Mouse (Mus musculus) thymus, postnatal 36 days (tissue): ENCODE measurements around the gene Angptl2.

Source experiments
- DNase-seq, 2 experiments: peaks; one replicate each; pipeline ENCODE4 v3.0.0; 2022; ENCODE audit warnings: mixed read lengths in 2 of 2

Angptl2 gene

DNA sequence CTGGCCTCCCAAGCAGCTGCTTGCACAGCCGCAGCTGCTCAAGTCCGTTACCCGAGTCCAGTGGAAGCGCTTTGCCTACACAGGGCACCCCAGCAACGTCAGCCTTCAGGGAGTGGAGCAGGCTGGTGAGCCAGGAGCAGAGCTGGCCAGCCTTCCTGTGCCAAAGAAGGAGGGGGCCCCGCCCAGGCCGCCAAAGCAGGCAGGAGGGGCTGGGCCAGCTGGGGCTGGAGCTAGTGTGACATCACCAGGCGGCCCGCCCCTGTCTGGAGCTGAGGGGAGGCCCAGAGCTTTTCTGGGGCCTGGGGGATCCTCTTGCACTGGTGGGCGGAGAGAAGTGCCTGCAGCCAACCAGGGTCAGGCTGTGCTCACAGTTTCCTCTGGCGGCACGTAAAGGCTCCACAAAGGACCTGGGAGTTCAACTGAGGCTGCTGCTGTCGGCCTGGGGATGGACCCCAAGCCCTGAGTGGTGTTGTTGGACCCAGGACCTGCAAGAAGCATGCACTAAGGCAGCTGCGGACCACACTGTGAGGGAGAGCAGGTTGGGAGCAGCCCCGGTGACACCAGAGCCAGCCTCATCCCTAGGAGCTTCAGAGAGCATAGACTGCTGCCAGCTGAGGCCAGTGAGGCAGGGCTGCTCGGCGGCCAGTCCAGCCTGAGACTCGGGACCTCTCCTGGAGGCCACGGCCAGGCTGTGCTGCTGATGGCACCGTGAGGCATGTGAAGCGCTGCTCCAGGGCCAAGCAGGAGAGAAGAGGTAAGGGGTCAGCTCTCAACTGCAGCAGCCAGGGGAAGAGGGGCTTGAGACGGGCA, at the start of gene Angptl2:
Gene Angptl2 (plus strand): TSS at position 370 of the 810 bp plus-strand sequence.
- peak; percentile 89 to 96 for DNase-seq

DNA sequence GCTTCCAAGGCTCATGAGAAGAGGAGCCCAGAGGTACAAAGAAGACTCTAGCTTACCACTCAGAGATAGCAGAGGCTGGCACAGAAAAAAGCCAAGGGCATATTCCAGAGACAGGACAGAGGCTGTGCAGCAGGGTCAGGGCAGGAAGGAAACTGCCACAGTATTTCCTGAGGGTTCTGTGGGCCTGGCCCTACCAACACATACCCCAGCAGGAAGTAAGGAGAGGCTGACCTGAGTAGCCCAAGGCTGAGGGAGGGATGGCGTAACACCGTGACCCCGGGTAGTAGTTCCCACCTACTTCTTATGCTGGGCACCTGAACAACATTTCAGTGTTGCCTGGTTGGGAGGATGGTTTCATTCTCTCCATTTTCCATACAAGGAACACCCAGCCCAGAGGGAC, 48.8 kb upstream of the Angptl2 start:
- DNase-seq = no peak

DNA sequence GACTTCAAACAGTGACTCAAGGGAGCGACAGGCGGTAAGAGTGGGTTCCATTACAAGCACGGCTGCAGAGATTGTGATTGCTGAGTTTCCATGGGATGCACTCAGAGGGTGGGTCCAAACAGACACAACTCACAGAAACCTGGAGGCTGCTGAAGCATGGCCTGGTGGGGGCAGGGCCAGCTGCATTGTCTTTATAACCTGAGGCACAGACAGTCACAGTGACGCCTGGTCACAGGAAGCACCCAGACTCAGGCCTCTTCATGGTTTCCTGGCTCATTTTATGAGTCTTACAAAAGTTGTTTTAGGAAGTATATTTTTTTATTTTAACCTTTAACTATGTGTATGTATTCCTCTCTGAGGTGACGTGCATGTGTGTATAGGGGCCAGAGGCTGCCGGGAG, 46.4 kb upstream of the Angptl2 start:
- no peak for DNase-seq

DNA sequence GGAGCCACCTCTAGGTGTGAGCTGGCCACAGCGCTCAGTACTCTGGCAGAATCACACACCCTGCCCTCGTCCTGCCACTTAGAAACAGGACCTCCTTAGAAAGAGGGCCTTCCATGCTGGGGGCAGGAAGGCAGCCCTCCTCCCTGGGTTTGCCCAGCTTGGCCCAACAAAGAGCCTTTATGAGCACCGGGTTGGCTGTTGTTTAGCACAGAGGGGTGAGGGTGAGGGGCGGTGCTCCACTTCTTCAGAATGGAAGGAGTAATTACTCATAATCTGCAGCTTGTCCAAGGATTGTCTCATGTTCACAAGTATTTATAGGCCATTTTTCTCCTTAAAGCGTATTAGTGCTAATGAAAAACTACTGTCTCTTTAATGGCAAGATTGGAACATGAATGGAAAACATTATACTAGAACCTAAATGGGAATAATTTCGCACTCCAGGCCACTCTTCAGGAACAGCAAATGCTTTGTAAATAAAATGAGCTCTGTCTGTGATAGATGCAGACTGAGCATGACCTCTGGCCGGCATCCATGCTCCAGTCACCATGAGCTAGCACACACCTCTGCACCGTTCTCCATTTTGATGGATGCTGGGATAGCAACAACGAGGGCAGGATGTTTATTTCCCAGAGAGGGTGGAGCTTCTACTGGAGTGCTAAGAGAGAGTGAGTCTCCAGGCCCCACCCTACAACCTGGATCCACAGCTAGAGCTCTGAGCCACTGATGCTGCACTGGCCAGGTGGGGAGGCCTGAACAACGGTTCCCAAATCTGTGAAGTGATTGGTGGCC, 44.9 kb upstream of the Angptl2 start:
- no peak for DNase-seq

DNA sequence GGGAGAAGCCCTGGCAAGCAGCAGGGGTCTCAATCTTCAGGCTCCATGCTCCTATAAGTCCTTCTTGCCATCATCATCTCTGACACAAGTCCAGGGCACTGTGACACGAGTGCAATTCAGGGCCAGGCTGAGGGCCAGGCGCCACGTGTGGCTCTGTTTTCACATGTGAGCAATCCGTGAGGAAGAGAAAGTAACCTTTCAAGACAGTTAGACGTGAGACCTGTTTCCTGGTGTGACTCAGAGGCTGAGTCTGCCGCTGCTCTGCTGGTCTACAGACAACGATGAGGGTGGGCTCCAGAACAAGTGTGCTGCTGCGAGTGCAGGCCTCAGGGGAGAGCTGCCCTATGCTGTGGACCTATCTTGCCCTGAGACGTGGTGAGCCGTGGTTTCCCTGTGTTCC, 42.7 kb upstream of the Angptl2 start:
- DNase-seq = no peak

DNA sequence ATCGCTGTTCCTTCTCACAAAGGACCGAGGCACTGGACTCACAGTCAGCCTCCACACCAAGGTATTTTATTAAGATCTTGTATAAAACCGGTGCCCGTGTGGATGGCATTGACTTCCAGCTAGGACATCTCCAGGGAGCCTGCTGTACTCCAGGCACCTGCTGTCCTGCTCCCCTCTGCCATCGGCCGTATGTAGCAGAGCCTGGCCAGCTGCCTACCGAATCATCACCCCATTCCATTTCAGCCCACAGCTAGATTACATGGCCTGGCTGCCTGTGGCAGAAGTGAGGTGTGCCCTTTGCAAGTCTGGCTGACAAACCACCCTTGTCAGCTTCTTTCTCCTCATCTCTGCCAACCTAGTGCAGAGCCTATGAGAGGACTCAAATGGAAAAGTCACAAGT, 42.2 kb upstream of the Angptl2 start:
- no peak for DNase-seq

DNA sequence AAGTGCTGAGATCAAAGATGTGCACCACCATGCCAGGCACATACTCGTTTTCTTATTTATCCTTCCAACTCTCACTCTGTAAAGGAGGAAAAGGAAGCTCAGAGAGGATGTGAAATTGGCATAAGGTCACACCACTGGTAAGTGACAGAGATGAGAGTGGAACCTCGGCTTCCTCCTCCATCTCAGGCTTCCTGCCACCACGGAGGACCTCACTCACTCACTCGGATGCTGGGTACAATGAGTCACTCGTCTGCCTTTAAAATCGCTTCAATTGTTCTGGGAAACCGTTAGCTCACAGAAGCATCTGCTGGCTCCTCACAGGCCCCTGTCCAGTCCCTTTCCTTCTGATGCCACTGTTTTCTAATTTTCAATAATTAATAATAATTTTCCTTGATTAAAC, 39.4 kb upstream of the Angptl2 start:
- no peak for DNase-seq

DNA sequence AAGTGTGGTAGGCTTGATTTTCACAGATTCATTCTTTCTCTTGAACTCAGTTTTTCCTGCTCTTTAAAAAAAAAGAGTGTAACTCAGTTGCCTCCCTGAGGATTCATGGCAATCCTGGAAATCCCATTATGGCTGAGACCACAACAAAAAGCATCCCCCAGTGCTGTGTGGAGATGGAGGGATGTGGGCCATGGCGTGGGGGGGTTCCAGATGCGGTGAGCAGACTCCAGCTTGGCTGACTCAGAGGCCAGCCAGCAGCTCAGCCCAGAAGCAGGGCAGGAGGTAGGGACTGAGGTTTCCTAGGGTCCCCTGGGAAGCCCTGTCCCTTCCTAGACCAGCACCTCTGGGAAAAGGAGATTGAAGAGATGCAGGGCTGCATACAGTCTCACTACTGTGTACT, 38.9 kb upstream of the Angptl2 start:
- DNase-seq = no peak

DNA sequence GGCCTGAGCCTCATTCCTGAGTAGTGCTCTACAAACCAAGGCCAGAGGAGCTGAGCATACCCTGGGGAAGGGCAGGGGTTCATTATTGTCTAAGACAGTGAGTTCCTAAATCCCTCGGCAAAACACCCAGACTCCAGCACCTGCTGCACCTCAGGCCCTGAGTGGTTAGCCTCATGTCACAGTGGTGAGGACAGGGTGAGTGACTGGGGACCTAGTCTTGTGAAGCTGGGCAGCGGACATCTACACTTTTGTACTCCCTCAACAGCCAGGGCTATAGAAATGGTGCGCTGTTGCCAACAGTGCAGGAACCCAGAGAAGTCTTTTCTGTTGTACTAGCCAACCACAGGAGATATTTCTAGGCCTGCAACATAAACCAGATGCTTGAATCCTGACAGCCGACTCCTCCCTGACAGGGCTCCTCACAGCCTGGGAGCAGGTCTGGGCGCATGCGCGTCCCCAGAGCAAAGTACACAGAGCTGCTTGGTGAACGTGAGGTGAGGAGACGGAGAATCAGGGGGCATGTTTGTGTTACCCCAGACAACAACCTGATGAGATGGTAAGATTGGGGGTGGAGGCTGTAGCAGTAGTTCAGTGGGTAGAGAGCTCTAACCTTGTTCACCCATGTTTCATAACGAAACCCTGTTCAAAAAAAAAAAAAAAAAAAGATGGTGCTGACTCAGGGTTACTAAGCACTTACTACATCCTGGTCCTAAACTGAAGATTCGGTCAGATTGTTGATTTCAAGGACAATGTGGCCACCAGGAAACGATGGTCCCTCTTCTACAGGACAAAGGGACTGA, 38.2 kb upstream of the Angptl2 start:
- no peak for DNase-seq

DNA sequence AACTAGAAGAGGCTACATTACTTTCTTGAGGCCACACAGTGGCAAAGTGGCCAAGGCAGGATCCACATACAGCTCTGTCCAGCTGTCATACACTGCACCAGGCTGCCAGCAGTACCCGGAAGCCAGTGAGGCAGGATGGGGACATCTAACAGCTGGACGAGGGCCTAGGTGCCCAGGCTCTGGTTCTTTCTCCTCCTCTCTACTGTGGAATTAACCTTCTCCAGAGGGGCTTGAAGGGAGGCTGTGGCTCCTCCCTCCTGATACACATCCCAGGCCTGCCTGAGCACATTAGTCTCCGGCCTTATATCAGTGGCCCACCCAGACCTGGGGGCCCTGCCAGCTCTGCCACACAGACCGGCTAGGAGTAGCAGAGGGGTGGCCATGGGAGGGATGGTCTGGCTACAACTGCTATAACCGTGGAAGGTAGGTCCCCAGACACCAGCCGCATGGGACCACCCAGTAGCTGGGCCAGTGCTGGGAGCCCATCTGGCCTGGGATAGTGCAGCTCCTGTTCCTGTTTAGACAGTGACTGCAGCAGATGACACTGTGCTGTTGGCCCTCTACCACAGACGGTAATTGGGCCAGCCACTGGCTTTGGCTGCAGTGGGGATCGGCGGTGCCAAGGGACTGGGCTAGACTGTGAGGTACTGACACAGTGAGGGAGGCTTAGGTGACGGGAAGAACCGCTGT, 37.5 kb upstream of the Angptl2 start:
- no peak for DNase-seq

DNA sequence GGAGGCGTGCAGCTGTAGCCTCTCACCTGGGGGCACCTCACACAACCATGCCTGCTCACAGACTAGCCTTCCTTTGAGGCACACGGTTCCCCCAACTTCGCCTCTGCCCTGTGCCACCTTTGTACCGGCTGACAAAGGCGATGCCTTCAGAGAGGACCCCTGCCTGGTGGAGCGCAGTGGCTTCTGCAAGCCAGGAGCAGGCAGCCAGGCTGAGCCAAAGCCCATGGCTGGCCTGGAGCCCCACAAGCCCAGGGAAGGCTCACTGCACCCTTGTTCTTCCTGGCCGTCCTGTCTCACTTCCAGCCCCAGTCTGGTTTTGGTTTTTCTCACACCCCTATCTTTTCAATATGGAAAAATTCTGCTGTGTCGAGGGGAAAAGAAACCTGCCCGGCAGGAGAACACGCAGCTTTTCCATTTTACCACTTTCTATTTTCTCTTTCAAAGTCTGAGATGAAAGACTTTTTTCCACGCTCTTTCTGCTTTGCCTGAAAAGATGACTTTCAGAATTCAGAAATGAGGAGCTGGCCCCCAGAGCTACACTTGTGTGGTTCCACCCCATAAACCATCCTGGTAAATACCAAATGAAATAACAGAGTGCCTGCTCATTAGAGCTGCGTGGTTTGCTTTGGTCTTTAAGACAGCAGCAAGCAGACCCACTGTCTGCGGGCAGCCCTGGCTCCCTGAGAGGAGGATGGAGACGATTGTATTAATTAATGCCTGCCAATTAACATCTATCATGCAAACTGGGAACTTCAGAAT, 36.5 kb upstream of the Angptl2 start:
- no peak for DNase-seq

DNA sequence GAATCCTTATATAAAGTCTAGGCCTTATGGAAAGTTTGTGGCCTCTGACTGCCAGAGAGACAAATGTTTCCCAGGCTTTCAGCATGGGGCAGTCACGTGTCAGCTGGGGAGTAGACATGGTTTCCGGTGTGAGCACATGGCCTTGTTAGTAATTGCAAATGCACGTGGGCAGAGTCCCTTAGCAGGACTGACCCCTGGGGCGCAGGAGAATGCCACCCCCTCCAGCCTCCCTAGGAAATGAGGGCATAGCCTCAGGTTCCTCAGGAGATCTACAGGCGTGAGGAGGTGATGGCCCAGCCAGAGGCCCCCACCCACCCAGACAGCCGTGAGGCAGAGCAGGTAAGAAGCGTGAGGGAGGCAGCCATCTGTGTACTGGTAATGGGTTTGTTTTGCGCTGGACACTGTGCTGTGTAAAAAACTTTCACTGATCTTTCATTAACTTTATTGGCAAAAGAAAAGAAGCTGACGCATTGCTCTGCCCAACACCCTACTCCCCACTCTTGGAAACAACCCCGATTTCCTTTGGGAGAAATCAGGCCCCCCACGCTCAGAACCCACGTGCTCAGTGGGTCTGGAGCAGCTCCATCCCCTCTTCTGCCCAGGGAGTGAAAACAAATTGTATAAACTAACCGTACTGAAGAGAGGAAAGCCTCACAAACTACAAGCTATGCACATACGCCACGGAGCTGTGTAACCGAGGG, 35.8 kb upstream of the Angptl2 start:
- no peak for DNase-seq

DNA sequence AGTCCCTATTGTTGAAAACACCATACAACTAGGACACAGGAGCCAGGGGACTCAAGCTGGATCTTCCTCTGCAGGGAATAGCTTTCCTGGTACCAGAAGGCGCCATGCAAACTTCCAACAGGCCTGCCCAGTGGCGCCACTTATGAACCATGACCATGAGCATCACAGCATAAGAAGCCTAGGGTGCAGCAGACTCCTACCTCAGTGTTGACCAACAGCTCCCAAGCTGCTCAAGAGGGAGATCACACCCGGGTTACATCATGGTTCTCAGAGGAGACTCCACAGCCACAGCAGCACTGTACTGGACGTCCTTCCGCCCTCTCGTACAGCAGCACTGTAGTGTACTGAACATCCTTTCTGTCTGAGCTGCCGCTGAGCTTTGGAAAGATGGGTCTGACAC, 32.5 kb upstream of the Angptl2 start:
- no peak for DNase-seq

DNA sequence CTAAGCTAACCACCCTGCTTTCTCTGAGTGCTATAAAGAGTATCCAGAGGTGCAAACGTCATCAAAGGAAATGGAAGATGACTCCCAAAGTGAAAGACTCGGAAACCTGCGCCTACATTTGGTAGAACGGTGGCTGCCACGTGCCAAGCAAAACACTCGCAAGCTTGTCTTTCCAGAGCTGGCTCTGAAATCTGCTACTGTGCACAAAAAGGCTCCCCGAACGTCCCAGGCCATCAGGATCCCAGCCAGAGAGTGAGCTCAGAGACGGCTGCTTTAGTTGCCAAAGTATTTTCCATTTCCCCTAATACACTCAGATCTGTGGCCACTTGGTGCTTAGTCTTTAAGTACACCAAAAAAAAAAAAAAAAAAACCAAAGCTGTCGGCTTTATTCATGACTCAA, 31.2 kb upstream of the Angptl2 start:
- DNase-seq = no peak

DNA sequence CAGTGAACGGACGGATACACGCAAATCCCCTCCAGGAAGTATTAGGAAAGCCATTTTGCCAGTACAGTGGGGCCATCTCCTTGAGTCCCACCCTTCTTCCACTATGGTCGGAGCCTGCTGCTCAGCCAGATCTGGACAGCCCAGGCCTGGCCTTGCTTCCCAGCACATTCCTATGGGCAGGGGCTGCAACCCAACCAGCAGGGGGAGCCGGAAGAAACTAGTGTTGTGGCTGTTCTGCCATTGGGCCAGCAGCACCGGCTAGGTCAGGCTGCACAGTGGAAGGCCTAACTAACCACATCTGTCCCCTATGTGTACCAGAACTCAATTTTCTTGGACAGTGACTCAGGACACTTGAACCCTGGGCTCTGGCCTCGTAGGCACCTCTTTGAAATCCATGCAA, 30.6 kb upstream of the Angptl2 start:
- peak; percentile 50 to 52 for DNase-seq

DNA sequence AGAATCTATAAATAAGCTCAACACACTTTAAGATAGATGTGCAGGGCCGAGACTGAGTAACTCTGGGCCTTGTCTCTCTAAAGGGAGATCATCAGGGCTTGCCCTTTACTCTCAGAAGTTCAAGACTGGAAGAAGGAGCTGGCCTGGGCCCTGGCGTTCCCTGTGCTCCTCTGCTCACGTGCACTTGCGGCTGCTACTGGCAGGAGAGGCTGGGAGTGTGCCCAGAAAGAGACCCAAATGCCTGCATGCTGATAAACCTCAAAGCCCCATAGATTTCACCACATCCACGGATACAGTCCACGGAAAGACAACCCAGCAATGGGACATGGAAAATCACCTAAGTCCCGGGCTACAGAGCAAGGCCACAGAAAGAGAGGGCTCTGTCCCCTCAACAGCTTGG, 29.4 kb upstream of the Angptl2 start:
- DNase-seq = no peak

DNA sequence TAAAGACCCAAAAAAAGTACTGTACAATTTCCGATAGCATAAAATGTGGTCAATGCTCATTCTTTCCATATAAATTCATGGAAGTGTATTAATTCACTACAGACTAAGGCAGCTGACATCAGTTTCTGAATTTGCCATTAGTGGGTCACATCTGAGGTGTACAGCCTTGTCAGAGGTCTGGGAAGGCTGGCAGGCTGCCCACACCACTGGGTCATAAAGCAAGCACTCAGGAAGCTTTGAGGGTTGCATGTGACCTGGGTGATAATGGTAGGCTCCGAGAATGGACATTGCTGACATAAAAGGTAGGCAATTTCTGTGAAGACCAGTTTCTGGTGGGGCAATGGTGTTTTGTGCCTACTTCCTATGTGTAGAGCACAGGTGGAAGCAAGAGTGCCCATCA, 28.0 kb upstream of the Angptl2 start:
- DNase-seq = no peak

DNA sequence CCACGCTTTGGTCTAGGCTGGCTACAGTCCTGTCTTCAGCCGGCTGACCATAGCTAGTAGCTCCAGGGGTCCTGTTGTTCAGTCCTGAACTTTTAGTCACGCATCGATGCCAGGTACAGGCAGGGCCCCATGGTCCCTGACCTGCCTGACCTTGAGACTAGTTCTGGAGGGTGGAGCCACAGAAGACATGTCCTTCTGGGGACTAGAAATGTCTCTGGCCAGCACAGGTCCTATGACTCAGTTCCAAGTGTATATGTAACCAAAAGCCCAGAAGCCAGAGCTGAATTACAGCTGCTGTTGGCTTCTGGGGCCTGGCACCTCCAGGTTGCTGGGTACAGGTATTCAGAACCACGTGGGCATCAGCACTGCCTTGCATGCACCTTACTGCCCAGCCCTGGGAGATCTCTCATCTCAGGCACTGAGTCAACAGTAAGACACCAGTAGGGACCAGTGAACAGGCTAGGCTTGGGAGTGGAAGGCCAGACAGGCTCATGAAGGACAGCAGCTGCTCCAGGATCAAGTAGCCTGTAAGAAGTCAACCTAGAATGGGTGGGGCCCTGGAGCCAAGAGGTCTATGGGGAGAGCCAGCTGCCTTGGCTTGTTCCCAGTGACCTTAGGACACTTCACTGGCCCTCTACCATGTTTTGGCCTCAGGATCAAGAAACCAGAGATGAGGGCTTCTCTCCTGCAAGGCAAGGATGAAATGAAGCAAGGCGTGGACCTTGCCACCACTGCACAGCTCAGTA, 26.8 kb upstream of the Angptl2 start:
- DNase-seq = no peak

DNA sequence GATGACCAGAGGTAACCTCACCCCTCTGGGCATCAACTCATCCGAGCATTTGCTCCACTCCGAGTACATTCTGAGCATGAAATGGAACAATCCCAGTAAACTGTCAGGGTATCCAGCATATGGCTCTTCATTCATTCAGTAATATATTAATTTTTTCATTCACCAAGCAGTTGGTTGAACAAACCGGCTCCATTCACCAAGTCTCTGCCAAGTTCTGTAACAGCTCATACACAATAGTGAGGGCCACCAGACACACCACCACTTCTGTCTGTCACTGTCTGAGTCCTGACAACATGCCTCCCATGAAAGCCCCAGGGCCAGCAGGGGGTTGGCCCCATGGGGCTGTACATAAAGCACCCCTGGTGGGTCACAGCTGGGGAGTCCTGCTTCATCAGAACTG, 25.9 kb upstream of the Angptl2 start:
- DNase-seq = no peak

DNA sequence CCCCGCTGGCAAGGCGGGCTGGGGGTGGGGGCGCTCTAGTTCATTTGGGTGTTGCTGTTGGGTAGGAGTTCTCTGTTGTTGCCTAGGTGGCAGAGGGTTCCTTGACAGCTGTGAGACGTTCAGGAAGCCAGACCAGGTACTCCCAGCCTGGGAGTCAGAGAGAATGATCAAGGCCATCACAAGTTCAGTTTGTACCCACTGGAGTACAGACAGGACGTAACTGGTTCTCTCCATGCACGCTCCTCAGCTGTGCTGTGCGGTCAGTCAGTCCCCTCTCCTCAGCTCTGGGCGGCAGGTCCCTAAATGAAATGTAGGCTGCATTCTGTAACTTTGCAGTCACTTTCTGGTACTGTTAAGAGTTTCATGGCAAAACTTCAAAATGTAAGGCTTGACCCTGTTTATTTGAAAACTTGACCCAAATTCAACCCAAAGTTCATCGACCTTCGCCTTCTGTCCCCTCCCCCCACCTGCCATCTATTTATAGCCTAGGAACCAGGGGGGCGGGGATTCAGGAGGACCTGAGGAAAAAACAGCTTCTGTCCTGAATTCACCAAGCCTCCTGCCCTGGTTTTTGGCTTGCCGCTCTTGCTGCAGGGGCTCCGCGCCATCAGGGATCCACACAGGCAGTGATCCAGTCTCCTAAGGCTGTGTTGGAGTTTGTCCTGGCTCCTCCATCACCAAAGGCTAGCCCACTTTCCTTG, 15.4 kb upstream of the Angptl2 start:
- no peak for DNase-seq
